Mouse (Mus musculus): Measurements from ENCODE around the gene Actr6. TPM values are rescaled to one million over a fixed set of nuclear protein-coding genes. Genes with fewer than 3 reads are reported as not detected.

Actr6 gene
- polyA plus RNA-seq, 1 experiment from 2014 or later: 45.1 TPM

GRCm38 (mm10) chr10:89755231-89755630 lies 23.1 kb upstream of the Actr6 start:
- no peak overlapping the region for H3K27ac ChIP-seq (ENCODE audit: low read depth, low read length)
- no peak for ATAC-seq (ENCODE audit: low FRiP score)
- H3K36me3 ChIP-seq (ENCODE audit: control insufficient read depth, insufficient read depth, low read length): no peaks in the 10 kb centered on the region
- no peak overlapping the region for H3K4me2 ChIP-seq (replicated peaks; ENCODE audit: low read depth, low read length)
- no peaks in the 10 kb centered on the region for H3K4me1 ChIP-seq (replicated peaks; ENCODE audit: control insufficient read depth, insufficient read depth, low read length)
- H3K4me3 ChIP-seq (ENCODE audit: low read depth, low read length): no peak overlapping the region
- H3K27me3 ChIP-seq (ENCODE audit: control insufficient read depth, insufficient read depth, low read length): no peaks in the 10 kb centered on the region
- 95% methylated on average over 4 of the region's 4 CpGs for WGBS
- H3K9ac ChIP-seq (ENCODE audit: low read depth, low read length): no peak overlapping the region
- DNase-seq (ENCODE audit: low spot score): no peak
- H3K9me3 ChIP-seq (ENCODE audit: control insufficient read depth, low read length): no peaks in the 10 kb centered on the region

- Histone ChIP-seq H3K9ac (ENCODE audit: low read depth, low read length) (no peak overlapping the region), H3K9me3 (ENCODE audit: control insufficient read depth, low read length) (no peaks in the 10 kb centered on the region), H3K36me3 (ENCODE audit: control insufficient read depth, insufficient read depth, low read length) (no peaks in the 10 kb centered on the region), H3K4me1 (replicated peaks; ENCODE audit: control insufficient read depth, insufficient read depth, low read length) (no peaks in the 10 kb centered on the region), H3K4me3 (ENCODE audit: low read depth, low read length) (no peak overlapping the region), H3K27me3 (ENCODE audit: control insufficient read depth, insufficient read depth, low read length) (no peaks in the 10 kb centered on the region), H3K27ac (ENCODE audit: low read depth, low read length) (no peak overlapping the region), H3K4me2 (replicated peaks; ENCODE audit: low read depth, low read length) (no peak overlapping the region)
- 96% methylated on average over 5 of the region's 5 CpGs for WGBS
- ATAC-seq (ENCODE audit: low FRiP score) (no peak), DNase-seq (ENCODE audit: low spot score) (no peak)
Measured at GRCm38 (mm10) chr10:89751069-89751468, 19.0 kb upstream of the Actr6 start.

GRCm38 (mm10) chr10:89748619-89749018 lies 16.5 kb upstream of the Actr6 start:
- Histone ChIP-seq H3K4me3 (ENCODE audit: low read depth, low read length) (no peak overlapping the region), H3K36me3 (ENCODE audit: control insufficient read depth, insufficient read depth, low read length) (no peaks in the 10 kb centered on the region), H3K27me3 (ENCODE audit: control insufficient read depth, insufficient read depth, low read length) (no peaks in the 10 kb centered on the region), H3K9ac (ENCODE audit: low read depth, low read length) (no peak overlapping the region), H3K4me1 (replicated peaks; ENCODE audit: control insufficient read depth, insufficient read depth, low read length) (no peaks in the 10 kb centered on the region), H3K27ac (ENCODE audit: low read depth, low read length) (no peak overlapping the region), H3K9me3 (ENCODE audit: control insufficient read depth, low read length) (no peaks in the 10 kb centered on the region), H3K4me2 (replicated peaks; ENCODE audit: low read depth, low read length) (no peak overlapping the region)
- DNase-seq (ENCODE audit: low spot score) (no peak), ATAC-seq (ENCODE audit: low FRiP score) (no peak)
- WGBS: 96% methylated on average over 2 of the region's 2 CpGs

DNA sequence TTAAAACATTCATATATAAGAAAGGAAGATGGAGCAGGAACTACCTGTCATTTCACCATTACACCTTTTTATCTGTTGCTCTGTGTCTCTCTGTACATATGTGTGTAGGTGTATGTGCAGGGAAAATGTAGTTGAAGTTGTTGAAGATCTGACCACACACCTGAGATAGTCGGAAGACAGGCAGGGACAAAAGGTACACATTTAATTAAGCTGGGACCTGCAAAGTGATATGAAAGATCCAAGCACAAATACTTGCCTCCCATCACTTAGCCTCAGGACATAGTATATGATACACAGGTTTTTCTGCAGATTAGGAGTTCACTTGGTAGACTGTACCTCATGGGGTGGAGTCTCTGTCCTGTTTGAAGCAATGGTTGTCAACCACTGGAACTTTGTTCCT lies 15.8 kb upstream of the Actr6 start:
- H3K9ac ChIP-seq (ENCODE audit: low read depth, low read length): no peak overlapping the region
- no peaks in the 10 kb centered on the region for H3K4me1 ChIP-seq (replicated peaks; ENCODE audit: control insufficient read depth, insufficient read depth, low read length)
- H3K4me2 ChIP-seq (replicated peaks; ENCODE audit: low read depth, low read length): no peak overlapping the region
- H3K9me3 ChIP-seq (ENCODE audit: control insufficient read depth, low read length): no peaks in the 10 kb centered on the region
- H3K27me3 ChIP-seq (ENCODE audit: control insufficient read depth, insufficient read depth, low read length): no peaks in the 10 kb centered on the region
- no peak for ATAC-seq (ENCODE audit: low FRiP score)
- WGBS: 97% methylated on average over 1 of the region's 1 CpGs
- no peak overlapping the region for H3K27ac ChIP-seq (ENCODE audit: low read depth, low read length)
- DNase-seq (ENCODE audit: low spot score): no peak
- no peaks in the 10 kb centered on the region for H3K36me3 ChIP-seq (ENCODE audit: control insufficient read depth, insufficient read depth, low read length)
- no peak overlapping the region for H3K4me3 ChIP-seq (ENCODE audit: low read depth, low read length)

DNA sequence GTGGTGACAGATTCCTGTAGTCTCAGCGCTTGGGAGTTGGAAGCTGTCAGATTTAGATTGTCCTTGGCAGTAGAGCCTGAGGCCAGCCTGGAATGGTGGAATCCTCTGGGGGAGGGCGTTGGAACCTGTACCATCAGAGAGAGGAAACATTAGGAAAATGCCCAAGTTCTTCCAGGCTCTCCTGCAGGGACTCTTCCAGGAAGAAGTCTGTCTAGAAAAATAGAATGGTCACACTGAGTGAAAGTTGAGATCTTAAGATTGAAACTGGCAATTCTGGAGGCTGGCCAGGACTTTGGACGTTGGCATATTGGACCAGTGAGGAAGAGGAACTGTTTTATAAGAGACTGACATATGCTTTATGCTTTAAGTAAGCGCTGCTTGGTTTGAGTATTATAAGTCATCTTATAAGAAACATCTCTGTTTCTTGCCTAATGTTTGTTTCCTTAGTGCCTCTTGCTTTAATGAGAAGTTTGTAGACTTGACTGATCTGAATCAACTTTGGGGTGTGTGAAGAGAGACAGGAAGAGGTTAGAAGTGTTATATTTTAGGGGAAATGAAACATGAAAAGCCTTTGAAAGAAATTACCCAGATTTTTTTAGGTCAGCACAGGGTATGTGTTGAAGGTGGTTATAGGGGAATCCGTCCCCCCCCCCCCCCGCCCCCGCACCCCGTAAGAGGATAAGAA lies 15.3 kb upstream of the Actr6 start:
- no peaks in the 10 kb centered on the region for H3K36me3 ChIP-seq (ENCODE audit: control insufficient read depth, insufficient read depth, low read length)
- DNase-seq (ENCODE audit: low spot score) (no peak), ATAC-seq (ENCODE audit: low FRiP score) (no peak)
- no peak overlapping the region for H3K4me2 ChIP-seq (replicated peaks; ENCODE audit: low read depth, low read length)
- H3K4me3 ChIP-seq (ENCODE audit: low read depth, low read length): no peak overlapping the region
- H3K27me3 ChIP-seq (ENCODE audit: control insufficient read depth, insufficient read depth, low read length): no peaks in the 10 kb centered on the region
- no peak overlapping the region for H3K9ac ChIP-seq (ENCODE audit: low read depth, low read length)
- 95% methylated on average over 8 of the region's 8 CpGs for WGBS
- H3K9me3 ChIP-seq (ENCODE audit: control insufficient read depth, low read length): no peaks in the 10 kb centered on the region
- no peak overlapping the region for H3K27ac ChIP-seq (ENCODE audit: low read depth, low read length)
- H3K4me1 ChIP-seq (replicated peaks; ENCODE audit: control insufficient read depth, insufficient read depth, low read length): no peaks in the 10 kb centered on the region

DNA sequence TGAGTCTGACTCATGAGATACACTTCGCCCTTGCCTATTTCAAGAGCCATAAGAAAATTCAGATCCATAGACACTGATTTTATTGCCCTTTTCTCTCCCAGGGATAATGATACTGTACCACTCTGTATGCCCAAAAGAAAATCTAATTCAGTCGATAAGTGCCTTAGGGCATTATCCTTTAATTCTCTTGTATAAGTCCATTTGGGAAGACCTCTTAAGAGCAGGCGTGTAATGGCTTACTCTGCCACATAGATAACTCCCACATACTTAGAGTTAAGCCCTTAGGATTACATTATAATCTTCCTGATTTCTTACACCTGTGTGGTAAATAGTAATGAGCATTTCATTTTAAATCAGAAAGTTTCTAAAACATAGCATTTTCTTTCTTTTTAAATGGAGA lies 14.5 kb upstream of the Actr6 start:
- H3K9me3 ChIP-seq (ENCODE audit: control insufficient read depth, low read length): no peaks in the 10 kb centered on the region
- H3K36me3 ChIP-seq (ENCODE audit: control insufficient read depth, insufficient read depth, low read length): no peaks in the 10 kb centered on the region
- 89% methylated on average over 3 of the region's 3 CpGs for WGBS
- H3K9ac ChIP-seq (ENCODE audit: low read depth, low read length): no peak overlapping the region
- DNase-seq (ENCODE audit: low spot score): no peak
- no peak for ATAC-seq (ENCODE audit: low FRiP score)
- H3K4me2 ChIP-seq (replicated peaks; ENCODE audit: low read depth, low read length): no peak overlapping the region
- no peak overlapping the region for H3K4me3 ChIP-seq (ENCODE audit: low read depth, low read length)
- no peak overlapping the region for H3K27ac ChIP-seq (ENCODE audit: low read depth, low read length)
- no peaks in the 10 kb centered on the region for H3K27me3 ChIP-seq (ENCODE audit: control insufficient read depth, insufficient read depth, low read length)
- no peaks in the 10 kb centered on the region for H3K4me1 ChIP-seq (replicated peaks; ENCODE audit: control insufficient read depth, insufficient read depth, low read length)

GRCm38 (mm10) chr10:89745666-89746020 lies 13.5 kb upstream of the Actr6 start:
- ATAC-seq (ENCODE audit: low FRiP score) (0 out of 2 replicates have a peak, but pooled peaks have one; percentile 1), DNase-seq (ENCODE audit: low spot score) (no peak)
- Histone ChIP-seq H3K27ac (ENCODE audit: low read depth, low read length) (no peak overlapping the region), H3K4me1 (replicated peaks; ENCODE audit: control insufficient read depth, insufficient read depth, low read length) (no peaks in the 10 kb centered on the region), H3K9me3 (ENCODE audit: control insufficient read depth, low read length) (no peaks in the 10 kb centered on the region), H3K27me3 (ENCODE audit: control insufficient read depth, insufficient read depth, low read length) (no peaks in the 10 kb centered on the region), H3K4me3 (ENCODE audit: low read depth, low read length) (peak overlapping the region; percentile 94), H3K36me3 (ENCODE audit: control insufficient read depth, insufficient read depth, low read length) (no peaks in the 10 kb centered on the region), H3K4me2 (replicated peaks; ENCODE audit: low read depth, low read length) (peak overlapping the region; percentile 71), H3K9ac (ENCODE audit: low read depth, low read length) (peak overlapping the region; percentile 77)
- under 1% methylated on average over 14 of the region's 14 CpGs for WGBS

DNA sequence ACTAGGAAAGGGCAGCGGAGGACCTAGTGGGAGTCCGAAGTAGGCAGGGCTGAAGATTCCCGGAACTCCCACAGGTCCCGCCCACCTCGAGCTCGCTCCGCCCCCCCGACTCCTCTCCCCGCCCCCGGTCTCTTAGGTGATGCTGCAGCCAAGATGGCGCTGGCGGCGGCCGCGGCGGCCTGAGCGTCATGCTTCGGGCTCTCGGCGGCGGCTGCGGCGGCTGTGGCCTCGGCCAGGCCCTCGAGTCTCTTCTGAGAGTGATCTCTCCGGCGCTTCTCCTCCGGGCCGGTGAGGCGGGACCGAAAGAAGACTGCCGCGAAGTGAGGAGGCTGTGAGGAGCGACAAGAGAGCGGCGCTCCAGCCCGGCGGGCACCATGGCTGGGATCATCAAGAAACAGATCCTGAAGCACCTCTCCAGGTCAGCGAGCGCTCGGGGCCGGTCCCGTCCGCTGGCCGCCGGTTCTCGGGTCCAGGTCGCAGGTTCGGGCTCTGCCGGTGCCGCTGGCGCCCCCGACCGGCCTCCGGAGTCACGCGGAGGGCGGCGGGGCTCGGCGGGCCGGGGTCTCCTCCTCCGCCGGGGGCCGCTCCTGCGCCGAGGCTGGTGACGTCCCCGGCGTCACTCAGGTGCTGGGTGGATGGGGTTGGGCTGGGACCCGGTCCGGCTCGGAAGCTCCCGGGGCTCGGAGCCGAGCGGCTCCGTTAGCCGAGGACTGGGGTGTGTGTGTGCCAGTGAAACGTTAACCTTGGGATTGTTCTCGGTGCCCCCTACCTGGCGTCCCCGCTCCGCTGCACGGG lies 13.0 kb upstream of the Actr6 start, which contains the start of gene Uhrf1bp1l:
Gene Uhrf1bp1l (plus strand): TSS at position 121 of the 795 bp plus-strand sequence.
- H3K27ac ChIP-seq (ENCODE audit: low read depth, low read length): peak within 1 kb of the TSS; percentile 71
- ATAC-seq (ENCODE audit: low FRiP score) (peak; percentile 96), DNase-seq (ENCODE audit: low spot score) (peak; percentile 95)
- peak within 1 kb of the TSS; percentile 77 for H3K9ac ChIP-seq (ENCODE audit: low read depth, low read length)
- H3K9me3 ChIP-seq (ENCODE audit: control insufficient read depth, low read length): no peaks in the 10 kb centered on the region
- H3K4me1 ChIP-seq (replicated peaks; ENCODE audit: control insufficient read depth, insufficient read depth, low read length): no peaks in the 10 kb centered on the region
- WGBS: under 1% methylated on average over 65 of the region's 85 CpGs
- peak within 1 kb of the TSS; percentile 71 for H3K4me2 ChIP-seq (replicated peaks; ENCODE audit: low read depth, low read length)
- peak within 1 kb of the TSS; percentile 94 for H3K4me3 ChIP-seq (ENCODE audit: low read depth, low read length)
- no peaks in the 10 kb centered on the region for H3K27me3 ChIP-seq (ENCODE audit: control insufficient read depth, insufficient read depth, low read length)
- H3K36me3 ChIP-seq (ENCODE audit: control insufficient read depth, insufficient read depth, low read length): no peaks in the 10 kb centered on the region

DNA sequence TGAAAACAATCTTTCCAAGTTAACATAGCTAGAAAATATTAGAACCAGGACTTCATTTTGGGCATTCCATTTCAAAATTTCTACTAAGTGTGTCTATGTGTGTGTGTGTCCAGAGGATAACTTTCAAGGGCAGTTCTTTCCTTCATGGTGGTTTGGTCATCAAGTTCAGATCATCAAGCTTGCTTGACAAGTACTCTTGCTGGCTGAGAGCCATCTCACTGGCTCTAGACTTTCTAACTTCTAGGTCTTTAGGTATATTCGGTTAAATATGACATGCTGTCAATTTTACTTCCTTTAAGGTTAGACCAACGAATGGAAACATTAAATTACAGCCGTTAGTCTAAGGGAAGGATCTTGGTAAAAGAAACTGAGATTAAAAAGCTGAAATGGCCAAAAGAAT lies 12.2 kb upstream of the Actr6 start:
- WGBS: 25% methylated on average over 3 of the region's 3 CpGs
- Histone ChIP-seq H3K9me3 (ENCODE audit: control insufficient read depth, low read length) (no peaks in the 10 kb centered on the region), H3K9ac (ENCODE audit: low read depth, low read length) (no peak overlapping the region), H3K36me3 (ENCODE audit: control insufficient read depth, insufficient read depth, low read length) (no peaks in the 10 kb centered on the region), H3K4me2 (replicated peaks; ENCODE audit: low read depth, low read length) (no peak overlapping the region; the same call in 1 of the 2 replicates), H3K4me1 (replicated peaks; ENCODE audit: control insufficient read depth, insufficient read depth, low read length) (no peaks in the 10 kb centered on the region), H3K27ac (ENCODE audit: low read depth, low read length) (no peak overlapping the region), H3K27me3 (ENCODE audit: control insufficient read depth, insufficient read depth, low read length) (no peaks in the 10 kb centered on the region), H3K4me3 (ENCODE audit: low read depth, low read length) (peak overlapping the region; percentile 94)
- no peak for DNase-seq (ENCODE audit: low spot score)
- no peak for ATAC-seq (ENCODE audit: low FRiP score)
